Mouse (Mus musculus): Measurements from ENCODE around the gene Sbf2. TPM values are rescaled to one million over a fixed set of nuclear protein-coding genes. Genes with fewer than 3 reads are reported as not detected.
"Not testable (repeated sequence)": the region's sequence is repeated elsewhere in the genome, so short reads cannot be mapped to it uniquely, and the experiment has no call there.

Gene Sbf2
- polyA plus RNA-seq, 1 experiment: 49.9 TPM

- TF ChIP-seq CTCF (IDR thresholded peaks at IDR 0.05; ENCODE audit: low read depth, low read length) (no peak), POLR2A (IDR thresholded peaks at IDR 0.05; ENCODE audit: borderline replicate concordance, low read depth, low read length) (no peak)
- no peak overlapping the region for H3K4me3 ChIP-seq (ENCODE audit: insufficient read depth, low read length)
- no peak overlapping the region for H3K27ac ChIP-seq (ENCODE audit: insufficient read depth, low read depth, low read length)
- H3K4me1 ChIP-seq (ENCODE audit: control insufficient read depth, insufficient read depth, low read length): no peaks in the 10 kb centered on the region
Observed at GRCm38 (mm10) chr7:110463471-110463870, 151.3 kb downstream of the Sbf2 start.

GRCm38 (mm10) chr7:110432301-110432700 is 182.4 kb downstream of the Sbf2 start:
- no peak overlapping the region for H3K27ac ChIP-seq (ENCODE audit: insufficient read depth, low read depth, low read length)
- TF ChIP-seq POLR2A (IDR thresholded peaks at IDR 0.05; ENCODE audit: borderline replicate concordance, low read depth, low read length) (no peak), CTCF (IDR thresholded peaks at IDR 0.05; ENCODE audit: low read depth, low read length) (no peak)
- H3K4me1 ChIP-seq (ENCODE audit: control insufficient read depth, insufficient read depth, low read length): no peaks in the 10 kb centered on the region
- no peak overlapping the region for H3K4me3 ChIP-seq (ENCODE audit: insufficient read depth, low read length)

- Histone ChIP-seq H3K27ac (ENCODE audit: insufficient read depth, low read depth, low read length) (no peak overlapping the region), H3K4me3 (ENCODE audit: insufficient read depth, low read length) (no peak overlapping the region), H3K4me1 (ENCODE audit: control insufficient read depth, insufficient read depth, low read length) (peaks cover 5% of the 10 kb centered on the region)
- TF ChIP-seq POLR2A (IDR thresholded peaks at IDR 0.05; ENCODE audit: borderline replicate concordance, low read depth, low read length) (no peak), CTCF (IDR thresholded peaks at IDR 0.05; ENCODE audit: low read depth, low read length) (no peak)
Observed at GRCm38 (mm10) chr7:110416318-110416717, 198.4 kb downstream of the Sbf2 start.

- TF ChIP-seq POLR2A (IDR thresholded peaks at IDR 0.05; ENCODE audit: borderline replicate concordance, low read depth, low read length) (no peak), CTCF (IDR thresholded peaks at IDR 0.05; ENCODE audit: low read depth, low read length) (no peak)
- Histone ChIP-seq H3K4me3 (ENCODE audit: insufficient read depth, low read length) (no peak overlapping the region), H3K4me1 (ENCODE audit: control insufficient read depth, insufficient read depth, low read length) (peaks cover 4% of the 10 kb centered on the region; the same call in 1 of the 2 replicates), H3K27ac (ENCODE audit: insufficient read depth, low read depth, low read length) (no peak overlapping the region)
Observed at GRCm38 (mm10) chr7:110414276-110414675, 200.4 kb downstream of the Sbf2 start.

- TF ChIP-seq CTCF (IDR thresholded peaks at IDR 0.05; ENCODE audit: low read depth, low read length) (no peak), POLR2A (IDR thresholded peaks at IDR 0.05; ENCODE audit: borderline replicate concordance, low read depth, low read length) (no peak)
- Histone ChIP-seq H3K4me1 (ENCODE audit: control insufficient read depth, insufficient read depth, low read length) (peaks cover 2% of the 10 kb centered on the region; the same call in 1 of the 2 replicates), H3K27ac (ENCODE audit: insufficient read depth, low read depth, low read length) (no peak overlapping the region), H3K4me3 (ENCODE audit: insufficient read depth, low read length) (no peak overlapping the region)
Observed at GRCm38 (mm10) chr7:110402092-110402491, 212.6 kb downstream of the Sbf2 start.

- H3K4me3 ChIP-seq (ENCODE audit: insufficient read depth, low read length): no peak overlapping the region
- TF ChIP-seq POLR2A (IDR thresholded peaks at IDR 0.05; ENCODE audit: borderline replicate concordance, low read depth, low read length): no peak
- TF ChIP-seq CTCF (IDR thresholded peaks at IDR 0.05; ENCODE audit: low read depth, low read length): no peak
- H3K27ac ChIP-seq (ENCODE audit: insufficient read depth, low read depth, low read length): no peak overlapping the region
- H3K4me1 ChIP-seq (ENCODE audit: control insufficient read depth, insufficient read depth, low read length): peaks cover 26% of the 10 kb centered on the region
Observed at GRCm38 (mm10) chr7:110392576-110392975, 222.1 kb downstream of the Sbf2 start.

- no peak for TF ChIP-seq POLR2A (IDR thresholded peaks at IDR 0.05; ENCODE audit: borderline replicate concordance, low read depth, low read length)
- no peak for TF ChIP-seq CTCF (IDR thresholded peaks at IDR 0.05; ENCODE audit: low read depth, low read length)
- Histone ChIP-seq H3K4me1 (ENCODE audit: control insufficient read depth, insufficient read depth, low read length) (peaks cover 35% of the 10 kb centered on the region), H3K4me3 (ENCODE audit: insufficient read depth, low read length) (no peak overlapping the region), H3K27ac (ENCODE audit: insufficient read depth, low read depth, low read length) (no peak overlapping the region)
Observed at GRCm38 (mm10) chr7:110391632-110392031, 223.1 kb downstream of the Sbf2 start.

- Histone ChIP-seq H3K4me1 (ENCODE audit: control insufficient read depth, insufficient read depth, low read length) (peaks cover 48% of the 10 kb centered on the region), H3K27ac (ENCODE audit: insufficient read depth, low read depth, low read length) (peak overlapping the region; percentile 91)
- not testable (repeated sequence) for H3K4me3 ChIP-seq (ENCODE audit: insufficient read depth, low read length)
- peak; percentile 42 for TF ChIP-seq CTCF (IDR thresholded peaks at IDR 0.05; ENCODE audit: low read depth, low read length)
Observed at GRCm38 (mm10) chr7:110388889-110389288, 225.8 kb downstream of the Sbf2 start.

GRCm38 (mm10) chr7:110387565-110387964 is 227.2 kb downstream of the Sbf2 start:
- no peak for TF ChIP-seq CTCF (IDR thresholded peaks at IDR 0.05; ENCODE audit: low read depth, low read length)
- no peak for TF ChIP-seq POLR2A (IDR thresholded peaks at IDR 0.05; ENCODE audit: borderline replicate concordance, low read depth, low read length)
- H3K27ac ChIP-seq (ENCODE audit: insufficient read depth, low read depth, low read length): peak overlapping the region; percentile 91
- no peak overlapping the region for H3K4me3 ChIP-seq (ENCODE audit: insufficient read depth, low read length)
- H3K4me1 ChIP-seq (ENCODE audit: control insufficient read depth, insufficient read depth, low read length): peaks cover 42% of the 10 kb centered on the region

- no peak for TF ChIP-seq CTCF (IDR thresholded peaks at IDR 0.05; ENCODE audit: low read depth, low read length)
- no peak for TF ChIP-seq POLR2A (IDR thresholded peaks at IDR 0.05; ENCODE audit: borderline replicate concordance, low read depth, low read length)
- Histone ChIP-seq H3K4me1 (ENCODE audit: control insufficient read depth, insufficient read depth, low read length) (peaks cover 61% of the 10 kb centered on the region), H3K4me3 (ENCODE audit: insufficient read depth, low read length) (no peak overlapping the region), H3K27ac (ENCODE audit: insufficient read depth, low read depth, low read length) (peak overlapping the region; percentile 98)
Observed at GRCm38 (mm10) chr7:110385482-110385881, 229.2 kb downstream of the Sbf2 start.

GRCm38 (mm10) chr7:110384343-110384742 is 230.4 kb downstream of the Sbf2 start:
- TF ChIP-seq POLR2A (IDR thresholded peaks at IDR 0.05; ENCODE audit: borderline replicate concordance, low read depth, low read length) (no peak), CTCF (IDR thresholded peaks at IDR 0.05; ENCODE audit: low read depth, low read length) (no peak)
- no peak overlapping the region for H3K4me3 ChIP-seq (ENCODE audit: insufficient read depth, low read length)
- H3K27ac ChIP-seq (ENCODE audit: insufficient read depth, low read depth, low read length): no peak overlapping the region
- peaks cover 68% of the 10 kb centered on the region for H3K4me1 ChIP-seq (ENCODE audit: control insufficient read depth, insufficient read depth, low read length)
